Mouse (Mus musculus) neural tube, embryonic 15.5 days (tissue): Measurements from ENCODE around the gene Xpnpep3. TPM values are rescaled to one million over a fixed set of nuclear protein-coding genes. Genes with fewer than 3 reads are reported as not detected.

Experiments
- ATAC-seq: fragments of 200-750 bp; cut with Nextera tagmentation; 2 replicates; pipeline ENCODE4 v1.8.0; 2017; ENCODE audit warnings: mild to moderate bottlenecking, moderate TSS enrichment, moderate library complexity; ENCODE audit not compliant: low FRiP score
- H3K27ac ChIP-seq: fragments of 300-500 bp; sonication (generic); replicated peaks from 2 replicates; pipeline ENCODE4 v1.5.1; 2015; ENCODE audit warnings: mild to moderate bottlenecking, inconsistent platforms
- H3K27me3 ChIP-seq: fragments of 300-500 bp; sonication (generic); replicated peaks from 2 replicates; pipeline ENCODE4 v1.6.1; 2015; ENCODE audit warnings: inconsistent platforms
- H3K36me3 ChIP-seq: fragments of 300-500 bp; sonication (generic); 2 replicates; pipeline ENCODE4 v1.6.1; 2015; ENCODE audit warnings: inconsistent platforms
- H3K4me1 ChIP-seq: fragments of 300-500 bp; sonication (generic); 2 replicates; pipeline ENCODE4 v1.6.1; 2015; ENCODE audit warnings: inconsistent platforms
- H3K4me2 ChIP-seq: fragments of 300-500 bp; sonication (generic); 2 replicates; pipeline ENCODE4 v1.6.1; 2015; ENCODE audit warnings: inconsistent platforms, mild to moderate bottlenecking, moderate library complexity
- H3K4me3 ChIP-seq: fragments of 300-500 bp; sonication (generic); replicated peaks from 2 replicates; pipeline ENCODE4 v1.5.1; 2015; ENCODE audit warnings: mild to moderate bottlenecking, inconsistent platforms
- H3K9ac ChIP-seq: fragments of 300-500 bp; sonication (generic); replicated peaks from 2 replicates; pipeline ENCODE4 v1.6.1; 2015; ENCODE audit warnings: mild to moderate bottlenecking, inconsistent platforms
- H3K9me3 ChIP-seq: fragments of 300-500 bp; sonication (generic); replicated peaks from 2 replicates; pipeline ENCODE4 v1.6.1; 2016; ENCODE audit warnings: inconsistent platforms
- WGBS: fragments of 180-500 bp; shearing (Covaris S2); methylation state at CpG from one replicate; pipeline ENCODE4 v1.1.7; 2015; ENCODE audit warnings: mixed read lengths; 5-methylcytosine and 5-hydroxymethylcytosine counted together
- polyA plus RNA-seq: library from polyadenylated mRNA; unstranded; fragments of >200 nt; fragmentation: Nextera tagmentation; extraction: Ambion mirVana; gene quantifications from 2 replicates; pipeline ENCODE4 v1.2.1, GENCODE M21; 2015

The Xpnpep3 gene
- polyA plus RNA-seq, 1 experiment from 2014 or later, result 8.1 TPM

DNA sequence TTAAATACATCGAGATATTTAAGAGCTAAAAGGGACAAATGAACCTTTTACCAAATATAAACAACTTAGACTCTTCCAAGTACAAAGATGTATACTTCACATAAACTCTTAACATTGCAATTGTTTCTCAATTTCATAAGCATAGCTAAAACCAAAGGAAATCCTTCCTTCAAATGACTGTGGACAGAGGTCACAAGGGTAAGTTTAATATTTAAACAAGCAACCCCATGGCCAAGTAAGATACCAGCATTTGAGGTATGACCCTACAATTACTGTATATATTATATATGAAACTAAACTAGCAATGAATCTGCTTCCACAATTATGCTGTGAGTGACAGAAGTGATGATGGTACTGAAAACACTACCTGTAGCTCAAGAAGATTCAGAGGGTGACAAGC lies 35.7 kb upstream of the Xpnpep3 start:
- WGBS, result 100% methylated on average over 1 of the region's 1 CpGs
- no peak overlapping the region for H3K4me2 ChIP-seq
- no peak overlapping the region for H3K9ac ChIP-seq
- peaks cover 20% of the 10 kb centered on the region for H3K4me1 ChIP-seq
- H3K27ac ChIP-seq, result no peak overlapping the region
- H3K27me3 ChIP-seq, result no peaks in the 10 kb centered on the region
- H3K4me3 ChIP-seq, result no peak overlapping the region
- H3K36me3 ChIP-seq, result peaks cover 53% of the 10 kb centered on the region
- no peaks in the 10 kb centered on the region for H3K9me3 ChIP-seq
- ATAC-seq, result no peak

DNA sequence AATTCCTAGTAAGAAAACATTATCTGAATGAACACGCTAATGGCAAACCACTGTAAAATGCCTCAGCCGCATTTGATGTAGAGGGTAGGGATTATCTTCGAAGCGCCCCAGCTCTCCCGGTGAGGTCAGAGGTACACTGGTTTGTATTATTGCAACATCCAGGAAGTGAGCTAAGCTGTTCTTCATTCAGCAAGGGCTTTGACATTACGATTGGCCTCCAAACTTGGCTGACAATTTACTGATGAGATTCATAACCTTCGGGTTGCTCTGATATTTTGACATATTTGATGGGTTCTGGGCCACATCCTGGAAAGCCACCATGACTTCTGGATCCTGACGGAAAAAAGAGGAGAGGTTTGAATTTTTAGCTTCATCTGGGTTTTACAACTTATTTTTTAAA lies 34.7 kb upstream of the Xpnpep3 start:
- no peaks in the 10 kb centered on the region for H3K27me3 ChIP-seq
- no peak overlapping the region for H3K4me3 ChIP-seq
- H3K36me3 ChIP-seq, result peaks cover 58% of the 10 kb centered on the region
- no peak overlapping the region for H3K4me2 ChIP-seq
- peaks cover 10% of the 10 kb centered on the region for H3K4me1 ChIP-seq
- 96% methylated on average over 8 of the region's 8 CpGs for WGBS
- H3K9me3 ChIP-seq, result no peaks in the 10 kb centered on the region
- H3K9ac ChIP-seq, result no peak overlapping the region
- H3K27ac ChIP-seq, result no peak overlapping the region
- ATAC-seq, result no peak

DNA sequence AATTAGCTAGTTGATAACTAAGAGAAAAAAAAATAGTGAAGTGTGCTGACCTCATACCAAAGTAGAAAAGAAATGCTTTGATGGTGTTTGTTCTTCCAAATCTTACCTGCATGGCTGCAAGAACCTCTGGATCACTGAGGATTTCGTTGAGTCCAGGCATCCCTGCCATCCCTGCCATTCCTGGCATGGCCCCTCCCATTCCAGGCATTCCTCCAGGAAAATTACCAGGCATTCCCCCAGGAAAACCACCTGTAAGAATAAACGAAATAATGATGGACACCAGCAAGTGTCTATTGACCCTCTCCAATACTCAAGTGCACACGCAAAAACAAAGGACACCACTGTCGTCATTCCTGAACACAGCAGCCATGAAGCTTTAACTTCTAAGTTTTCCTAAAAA lies 33.7 kb upstream of the Xpnpep3 start:
- 87% methylated on average over 4 of the region's 4 CpGs for WGBS
- peaks cover 4% of the 10 kb centered on the region for H3K4me1 ChIP-seq
- H3K9me3 ChIP-seq, result no peaks in the 10 kb centered on the region
- H3K4me3 ChIP-seq, result no peak overlapping the region
- H3K4me2 ChIP-seq, result no peak overlapping the region
- H3K36me3 ChIP-seq, result peaks cover 68% of the 10 kb centered on the region
- H3K9ac ChIP-seq, result no peak overlapping the region
- no peak overlapping the region for H3K27ac ChIP-seq
- no peaks in the 10 kb centered on the region for H3K27me3 ChIP-seq
- no peak for ATAC-seq

DNA sequence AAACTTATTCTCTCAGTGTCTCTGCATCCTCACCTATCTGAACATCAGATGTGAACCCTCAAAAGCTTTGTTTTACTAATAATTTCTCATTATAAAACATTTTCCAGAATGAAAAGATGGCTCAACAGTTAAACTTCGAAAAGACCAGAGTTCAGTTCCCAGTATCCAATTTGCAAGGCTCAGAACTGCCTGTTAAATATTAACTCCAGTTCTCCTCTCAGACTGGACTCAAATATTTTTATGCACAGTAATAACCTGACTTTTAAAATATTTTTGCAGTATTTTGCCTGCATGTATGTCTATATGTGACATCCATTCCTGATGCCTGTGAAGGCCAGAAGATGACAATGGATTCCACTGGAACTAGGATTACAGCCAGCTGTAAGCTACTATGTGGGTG lies 31.3 kb upstream of the Xpnpep3 start:
- Histone ChIP-seq H3K4me3 (no peak overlapping the region), H3K27me3 (no peaks in the 10 kb centered on the region), H3K9ac (no peak overlapping the region), H3K4me1 (no peaks in the 10 kb centered on the region), H3K27ac (no peak overlapping the region), H3K9me3 (no peaks in the 10 kb centered on the region), H3K4me2 (no peak overlapping the region), H3K36me3 (peaks cover 78% of the 10 kb centered on the region)
- 97% methylated on average over 1 of the region's 1 CpGs for WGBS
- ATAC-seq, result no peak

DNA sequence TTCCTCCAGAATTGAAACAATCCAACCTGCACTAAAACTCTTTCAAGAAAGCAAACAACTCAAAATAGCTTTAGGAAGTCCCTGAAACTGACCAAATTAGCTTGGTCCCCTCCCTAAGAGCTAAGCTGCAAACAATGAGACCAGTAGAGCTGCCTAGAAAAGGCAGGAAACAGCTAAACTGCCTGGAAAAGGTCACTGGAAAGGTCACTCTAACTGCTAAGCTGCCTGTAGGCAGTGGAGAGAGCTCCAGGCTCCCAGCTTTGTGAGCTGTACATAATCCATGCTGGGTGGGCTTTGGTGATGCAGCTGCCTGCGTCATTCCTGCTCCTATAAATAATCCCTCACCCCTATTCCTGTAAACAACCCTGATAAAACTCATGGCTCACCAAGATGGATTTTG lies 29.6 kb upstream of the Xpnpep3 start:
- Histone ChIP-seq H3K9me3 (no peaks in the 10 kb centered on the region), H3K4me3 (no peak overlapping the region), H3K36me3 (peaks cover 76% of the 10 kb centered on the region), H3K27me3 (no peaks in the 10 kb centered on the region), H3K4me2 (no peak overlapping the region), H3K4me1 (no peaks in the 10 kb centered on the region), H3K27ac (no peak overlapping the region), H3K9ac (no peak overlapping the region)
- no peak for ATAC-seq
- WGBS, result 69% methylated on average over 1 of the region's 1 CpGs

DNA sequence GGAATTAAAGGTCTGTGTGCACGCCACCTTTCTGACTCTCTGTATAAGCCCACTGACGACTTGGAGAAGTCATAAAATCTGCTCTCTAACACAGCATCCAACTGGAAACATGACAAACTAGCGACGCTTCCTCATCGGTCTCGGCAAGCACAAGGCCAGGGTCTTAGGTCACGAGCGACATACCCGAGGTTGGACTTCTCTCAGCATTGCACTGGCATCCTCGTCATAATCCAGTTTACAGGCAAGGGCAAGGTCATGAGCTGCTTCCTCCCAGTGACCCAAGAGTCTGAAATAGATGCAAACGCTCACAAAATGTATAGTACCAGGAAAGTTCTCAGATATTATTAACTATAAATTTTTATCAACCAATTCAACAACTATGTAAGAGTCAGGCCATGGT lies 25.3 kb upstream of the Xpnpep3 start:
- no peak overlapping the region for H3K9ac ChIP-seq
- H3K36me3 ChIP-seq, result peaks cover 62% of the 10 kb centered on the region
- no peak for ATAC-seq
- no peaks in the 10 kb centered on the region for H3K4me1 ChIP-seq
- H3K4me3 ChIP-seq, result no peak overlapping the region
- H3K9me3 ChIP-seq, result no peaks in the 10 kb centered on the region
- 92% methylated on average over 11 of the region's 11 CpGs for WGBS
- H3K4me2 ChIP-seq, result no peak overlapping the region
- no peaks in the 10 kb centered on the region for H3K27me3 ChIP-seq
- no peak overlapping the region for H3K27ac ChIP-seq

DNA sequence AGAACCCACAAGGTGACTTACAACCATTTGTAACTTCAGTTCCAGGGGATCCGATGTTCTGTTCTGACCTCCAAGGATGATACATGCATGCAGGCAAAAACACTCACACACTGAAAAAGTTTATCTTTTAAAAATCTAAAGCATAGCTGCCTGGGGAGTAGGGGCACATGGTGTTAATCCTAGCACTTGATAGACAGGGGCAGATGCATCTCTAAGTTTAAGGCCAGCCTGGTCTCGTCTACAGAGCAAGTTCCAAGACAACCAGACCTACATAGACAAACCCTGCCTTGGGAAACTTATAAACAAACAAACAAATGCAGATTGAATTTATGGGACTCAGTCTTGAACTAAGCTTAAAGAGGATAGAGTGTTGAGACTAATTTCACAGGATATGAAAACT lies 21.1 kb upstream of the Xpnpep3 start:
- no peak overlapping the region for H3K27ac ChIP-seq
- no peak for ATAC-seq
- H3K9ac ChIP-seq, result no peak overlapping the region
- H3K4me2 ChIP-seq, result no peak overlapping the region
- WGBS, result 95% methylated on average over 2 of the region's 2 CpGs
- H3K4me3 ChIP-seq, result no peak overlapping the region
- no peaks in the 10 kb centered on the region for H3K4me1 ChIP-seq
- no peaks in the 10 kb centered on the region for H3K9me3 ChIP-seq
- H3K27me3 ChIP-seq, result no peaks in the 10 kb centered on the region
- H3K36me3 ChIP-seq, result peaks cover 54% of the 10 kb centered on the region

DNA sequence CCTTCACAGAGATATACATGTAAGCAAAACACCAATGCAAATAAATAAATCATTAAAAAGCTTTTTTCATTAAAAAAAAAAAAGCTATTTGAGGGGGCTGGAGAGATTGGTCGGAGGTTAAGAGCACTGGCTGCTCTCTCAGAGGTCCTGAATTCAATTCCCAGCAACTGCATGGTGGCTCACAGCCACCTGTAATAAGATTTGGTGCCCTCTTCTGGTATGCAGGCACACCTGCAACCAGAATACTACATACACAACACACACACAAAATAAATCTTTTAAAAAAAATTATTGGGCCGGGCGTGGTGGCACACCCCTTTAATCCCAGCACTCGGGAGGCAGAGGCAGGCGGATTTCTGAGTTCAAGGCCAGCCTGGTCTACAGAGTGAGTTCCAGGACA lies 13.6 kb upstream of the Xpnpep3 start:
- Histone ChIP-seq H3K4me2 (no peak overlapping the region), H3K4me1 (no peaks in the 10 kb centered on the region), H3K9ac (no peak overlapping the region), H3K27ac (no peak overlapping the region), H3K4me3 (no peak overlapping the region), H3K27me3 (no peaks in the 10 kb centered on the region), H3K36me3 (peaks cover 72% of the 10 kb centered on the region), H3K9me3 (no peaks in the 10 kb centered on the region)
- WGBS, result 96% methylated on average over 5 of the region's 5 CpGs
- no peak for ATAC-seq

DNA sequence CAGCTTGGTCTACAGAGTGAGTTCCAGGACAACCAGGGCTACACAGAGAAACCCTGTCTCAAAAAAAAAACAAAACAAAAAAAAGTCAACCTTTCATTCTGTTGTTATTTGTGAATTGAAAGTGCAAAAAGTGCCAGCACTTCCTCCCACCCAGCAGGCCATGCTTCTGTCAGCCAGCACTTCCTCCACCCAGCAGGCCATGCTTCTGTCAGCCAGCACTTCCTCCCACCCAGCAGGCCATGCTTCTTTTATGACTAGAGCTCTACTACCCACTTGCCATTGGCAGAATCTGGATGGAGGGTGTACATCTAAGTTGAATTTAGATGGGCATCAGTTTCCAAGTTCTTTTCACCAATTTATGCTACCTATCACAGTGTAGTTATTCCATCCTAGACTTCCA lies 6.9 kb upstream of the Xpnpep3 start:
- Histone ChIP-seq H3K4me1 (peaks cover 13% of the 10 kb centered on the region), H3K27ac (no peak overlapping the region), H3K36me3 (peaks cover 29% of the 10 kb centered on the region), H3K27me3 (no peaks in the 10 kb centered on the region), H3K4me3 (no peak overlapping the region), H3K9me3 (no peaks in the 10 kb centered on the region), H3K4me2 (no peak overlapping the region), H3K9ac (no peak overlapping the region)
- ATAC-seq, result no peak

DNA sequence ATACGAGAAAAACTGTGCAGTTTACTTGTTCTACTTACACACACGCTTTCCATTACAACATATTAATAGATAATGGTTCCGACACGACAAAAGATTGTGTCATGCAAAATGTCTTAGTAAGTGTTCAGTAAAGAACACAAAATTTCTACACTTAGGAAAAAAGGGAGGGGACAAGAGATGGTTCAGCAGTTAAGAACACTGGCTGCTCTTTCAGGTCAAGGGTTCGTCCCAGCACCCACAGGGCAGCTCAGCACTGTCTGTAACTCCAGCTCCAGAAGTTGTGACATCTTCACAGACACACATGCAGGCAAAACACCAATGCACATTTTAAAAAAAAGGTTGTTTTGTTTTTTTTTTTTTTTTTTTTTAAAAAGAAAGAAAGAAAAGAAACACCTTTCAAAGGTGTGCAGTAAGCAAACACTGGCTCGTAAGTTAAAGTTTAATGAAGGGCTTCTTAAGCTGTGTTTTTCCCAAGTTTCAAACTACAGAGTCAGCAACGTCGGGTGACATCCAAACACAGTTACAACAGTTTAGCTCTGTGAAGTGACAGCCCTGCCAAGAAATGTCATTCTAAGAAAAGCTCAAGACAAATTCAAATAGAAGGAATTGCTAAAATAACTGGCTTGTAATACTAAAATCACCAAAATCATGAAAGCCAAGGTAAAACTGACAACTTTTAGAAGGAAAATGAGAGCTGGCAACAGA lies 5.6 kb upstream of the Xpnpep3 start:
- 91% methylated on average over 8 of the region's 8 CpGs for WGBS
- Histone ChIP-seq H3K9me3 (no peaks in the 10 kb centered on the region), H3K36me3 (peaks cover 19% of the 10 kb centered on the region), H3K4me3 (no peak overlapping the region), H3K9ac (no peak overlapping the region), H3K27ac (no peak overlapping the region), H3K4me1 (peaks cover 21% of the 10 kb centered on the region), H3K4me2 (no peak overlapping the region), H3K27me3 (no peaks in the 10 kb centered on the region)
- ATAC-seq, result no peak

DNA sequence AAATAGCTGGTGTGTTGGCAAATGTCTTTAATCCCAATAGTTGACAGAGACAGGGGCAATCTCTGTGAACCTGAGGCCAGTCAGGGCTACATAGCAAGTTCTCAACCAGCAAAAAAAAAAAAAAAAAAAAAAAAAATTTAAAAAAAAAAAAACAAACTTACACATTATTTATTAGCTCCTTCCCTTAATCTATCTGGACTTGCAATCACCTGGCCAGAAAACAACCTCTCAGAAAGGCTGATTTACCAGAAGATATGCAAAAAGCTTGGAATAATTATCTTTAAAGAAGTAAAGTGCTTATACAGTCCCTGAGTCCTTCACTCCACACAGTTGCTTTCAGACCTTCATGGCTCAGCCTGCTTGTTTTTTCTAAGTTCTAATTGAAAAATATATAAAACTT lies 1.7 kb upstream of the Xpnpep3 start:
- H3K9me3 ChIP-seq, result no peaks in the 10 kb centered on the region
- H3K27ac ChIP-seq, result no peak overlapping the region
- ATAC-seq, result no peak
- H3K9ac ChIP-seq, result 0 out of 2 replicates have a peak overlapping the region, but pooled peaks have one; percentile 90
- peaks cover 31% of the 10 kb centered on the region for H3K4me1 ChIP-seq
- no peaks in the 10 kb centered on the region for H3K36me3 ChIP-seq
- no peaks in the 10 kb centered on the region for H3K27me3 ChIP-seq
- peak overlapping the region; percentile 74 for H3K4me2 ChIP-seq
- peak overlapping the region; percentile 98 for H3K4me3 ChIP-seq

DNA sequence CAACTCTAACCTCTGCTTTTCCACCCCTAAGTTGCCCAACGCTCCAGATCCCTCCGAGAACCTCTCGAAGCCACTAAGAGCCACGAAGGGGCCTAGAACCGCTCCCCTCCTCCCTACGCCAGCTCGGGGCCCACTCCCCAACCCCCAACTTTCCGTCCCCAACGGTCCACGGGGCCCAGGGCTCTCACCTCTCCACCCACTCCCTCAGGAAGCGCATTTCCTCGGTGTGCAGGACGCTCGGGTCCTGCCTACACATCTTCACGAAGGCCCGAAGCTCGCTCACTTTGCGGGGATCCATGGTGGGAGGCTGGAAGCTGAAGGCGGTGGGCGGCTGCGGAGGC lies 671 bp upstream of the Xpnpep3 start:
- Histone ChIP-seq H3K4me2 (peak overlapping the region; percentile 74), H3K36me3 (no peaks in the 10 kb centered on the region), H3K4me3 (peak overlapping the region; percentile 98), H3K9me3 (no peaks in the 10 kb centered on the region), H3K27ac (peak overlapping the region; percentile 98), H3K27me3 (no peaks in the 10 kb centered on the region), H3K9ac (peak overlapping the region; percentile 90), H3K4me1 (peaks cover 31% of the 10 kb centered on the region)
- WGBS, result under 1% methylated on average over 21 of the region's 21 CpGs
- ATAC-seq, result peak; percentile 79

DNA sequence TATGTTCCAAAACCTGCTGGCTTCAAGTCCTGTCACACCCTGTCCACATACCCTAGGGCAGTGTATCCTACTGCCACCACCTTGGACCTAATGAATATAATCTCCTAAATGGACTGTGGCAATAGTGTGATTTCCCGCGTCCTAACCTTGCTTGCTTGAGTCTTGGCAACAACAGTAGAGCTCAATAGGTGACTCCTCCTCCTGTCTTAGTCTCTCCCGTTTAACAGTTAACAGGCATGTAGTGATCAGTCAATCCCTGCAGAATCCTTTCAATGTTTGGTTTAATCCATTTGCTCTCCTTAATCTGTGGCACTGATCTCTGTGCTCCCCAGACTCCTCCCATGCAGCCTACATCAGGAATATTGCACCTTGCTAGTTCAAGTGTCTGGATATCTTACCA lies 5.1 kb downstream of the Xpnpep3 start:
- Histone ChIP-seq H3K36me3 (no peaks in the 10 kb centered on the region), H3K4me2 (no peak overlapping the region), H3K27me3 (no peaks in the 10 kb centered on the region), H3K9me3 (no peaks in the 10 kb centered on the region), H3K4me1 (peaks cover 11% of the 10 kb centered on the region), H3K27ac (no peak overlapping the region), H3K9ac (no peak overlapping the region), H3K4me3 (no peak overlapping the region)
- 83% methylated on average over 3 of the region's 3 CpGs for WGBS
- no peak for ATAC-seq
